Mouse (Mus musculus) ES-E14 (cell line): Measurements from ENCODE around the gene Ugt1a1. TPM values are rescaled to one million over a fixed set of nuclear protein-coding genes. Genes with fewer than 3 reads are reported as not detected.
"Not testable (repeated sequence)": the region's sequence is repeated elsewhere in the genome, so short reads cannot be mapped to it uniquely, and the experiment has no call there.

Experiments
- DNase-seq: peaks from one replicate; pipeline ENCODE4 v3.0.0-alpha.2; 2013; ENCODE audit warnings: low read depth, low spot score
- H3K27ac ChIP-seq: 2 replicates; pipeline ENCODE4 v1.5.1; 2012; ENCODE audit warnings: low read depth, mild to moderate bottlenecking, low read length, moderate library complexity, mixed read lengths; ENCODE audit not compliant: poor library complexity, insufficient read depth, severe bottlenecking
- H3K36me3 ChIP-seq: 2 replicates; pipeline ENCODE4 v1.6.1; 2012; ENCODE audit warnings: mild to moderate bottlenecking, low read length, moderate library complexity, mixed read lengths; ENCODE audit not compliant: control insufficient read depth, poor library complexity, insufficient read depth, severe bottlenecking
- H3K4me1 ChIP-seq, 2 experiments: fragments of 150-350 bp in 1 of 2; sonication (generic) in 1 of 2; 2 replicates each; pipeline ENCODE4 v1.6.1; 2012; ENCODE audit warnings: low read length in 2 of 2, mild to moderate bottlenecking in 1 of 2, mixed read lengths in 1 of 2; ENCODE audit not compliant: control insufficient read depth in 2 of 2, insufficient read depth in 2 of 2, poor library complexity in 1 of 2
- H3K4me3 ChIP-seq, 2 experiments: fragments of 150-350 bp in 1 of 2; sonication (generic) in 1 of 2; 2 replicates each; pipeline ENCODE4 v1.5.1; 2012; ENCODE audit warnings: low read length in 2 of 2, low read depth in 1 of 2, mild to moderate bottlenecking in 1 of 2, mixed read lengths in 1 of 2; ENCODE audit not compliant: insufficient read depth in 1 of 2, poor library complexity in 1 of 2, severe bottlenecking in 1 of 2
- H3K9ac ChIP-seq: 2 replicates; pipeline ENCODE4 v1.6.1; 2012; ENCODE audit warnings: low read depth, mild to moderate bottlenecking, low read length, mixed read lengths; ENCODE audit not compliant: poor library complexity, insufficient read depth, severe bottlenecking
- H3K9me3 ChIP-seq: fragments of 150-350 bp; sonication (generic); 2 replicates; pipeline ENCODE4 v1.6.1; 2012; ENCODE audit warnings: low read depth, mild to moderate bottlenecking, low read length; ENCODE audit not compliant: control insufficient read depth, insufficient read depth
- CHD2 ChIP-seq: IDR thresholded peaks from 2 replicates; pipeline ENCODE4 v1.6.1; 2014; ENCODE audit warnings: mild to moderate bottlenecking, low read depth, low read length, inconsistent platforms
- HCFC1 ChIP-seq: IDR thresholded peaks from 2 replicates; pipeline ENCODE4 v1.6.1; 2012; ENCODE audit warnings: low read length, inconsistent platforms, borderline replicate concordance; ENCODE audit not compliant: insufficient read depth
- MAFK ChIP-seq: IDR thresholded peaks from 2 replicates; pipeline ENCODE4 v1.6.1; 2014; ENCODE audit warnings: mild to moderate bottlenecking, low read depth, low read length, inconsistent platforms; ENCODE audit not compliant: insufficient read depth
- ZC3H11A ChIP-seq: IDR thresholded peaks from 2 replicates; pipeline ENCODE4 v1.6.1; 2012; ENCODE audit warnings: low read depth, mild to moderate bottlenecking, inconsistent platforms, low read length, borderline replicate concordance
- ZNF384 ChIP-seq: IDR thresholded peaks from 2 replicates; pipeline ENCODE4 v1.6.1; 2012; ENCODE audit warnings: low read depth, low read length, inconsistent platforms
- in situ Hi-C, 2 experiments: fragments of 600-800 bp; cut with MboI; formaldehyde crosslinking; loops; one replicate each; pipeline ENCODE4 v1.15.1; 2025; ENCODE audit warnings: low sequenced_read_pairs in 2 of 2, inconsistent platforms in 1 of 2; ENCODE audit not compliant: unreplicated experiment in 2 of 2
- total RNA-seq: library from RNA; depleted of rRNA; stranded (reverse); fragments of 300-350 nt; gene quantifications from 2 replicates; pipeline ENCODE4 v1.2.3, GENCODE M21; 2012

Ugt1a1 gene
- total RNA-seq, 1 experiment, result not detected

GRCm38 (mm10) chr1:88220336-88220735 is 8.6 kb downstream of the Ugt1a1 start:
- Histone ChIP-seq H3K9ac (no peak overlapping the region), H3K4me1 (no peaks in the 10 kb centered on the region), H3K27ac (no peak overlapping the region), H3K36me3 (no peaks in the 10 kb centered on the region), H3K9me3 (no peaks in the 10 kb centered on the region), H3K4me3 (no peak overlapping the region)
- no peak for DNase-seq
- in situ Hi-C loops, result no loop called here
- no peak for TF ChIP-seq MAFK
- no peak for TF ChIP-seq ZNF384
- no peak for TF ChIP-seq ZC3H11A
- TF ChIP-seq CHD2, result no peak
- TF ChIP-seq HCFC1, result no peak

DNA sequence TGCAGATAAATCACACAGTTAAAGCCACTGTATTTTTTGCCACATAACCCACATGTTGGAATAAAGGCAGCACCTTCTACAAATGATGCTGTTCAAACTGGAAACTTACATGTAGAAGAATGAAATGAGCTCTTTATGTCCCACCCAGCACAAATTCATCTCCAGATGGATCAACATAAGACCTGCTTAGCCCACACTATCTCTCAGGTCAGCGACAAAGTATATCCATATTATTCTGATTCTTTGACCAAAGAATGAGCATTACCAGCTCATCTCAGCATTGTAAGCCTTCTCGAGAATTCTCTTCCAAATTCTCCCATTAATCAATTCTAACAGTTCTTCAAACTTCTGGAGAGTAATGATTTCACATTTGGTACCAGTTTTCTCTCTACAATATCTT is 10.5 kb downstream of the Ugt1a1 start:
- Histone ChIP-seq H3K36me3 (no peaks in the 10 kb centered on the region), H3K9ac (no peak overlapping the region), H3K27ac (no peak overlapping the region), H3K9me3 (no peaks in the 10 kb centered on the region), H3K4me3 (no peak overlapping the region), H3K4me1 (no peaks in the 10 kb centered on the region)
- no peak for DNase-seq
- no peak for TF ChIP-seq MAFK
- TF ChIP-seq ZNF384, result no peak
- TF ChIP-seq ZC3H11A, result no peak
- TF ChIP-seq HCFC1, result no peak
- TF ChIP-seq CHD2, result no peak
- in situ Hi-C loops, result no loop called here

DNA sequence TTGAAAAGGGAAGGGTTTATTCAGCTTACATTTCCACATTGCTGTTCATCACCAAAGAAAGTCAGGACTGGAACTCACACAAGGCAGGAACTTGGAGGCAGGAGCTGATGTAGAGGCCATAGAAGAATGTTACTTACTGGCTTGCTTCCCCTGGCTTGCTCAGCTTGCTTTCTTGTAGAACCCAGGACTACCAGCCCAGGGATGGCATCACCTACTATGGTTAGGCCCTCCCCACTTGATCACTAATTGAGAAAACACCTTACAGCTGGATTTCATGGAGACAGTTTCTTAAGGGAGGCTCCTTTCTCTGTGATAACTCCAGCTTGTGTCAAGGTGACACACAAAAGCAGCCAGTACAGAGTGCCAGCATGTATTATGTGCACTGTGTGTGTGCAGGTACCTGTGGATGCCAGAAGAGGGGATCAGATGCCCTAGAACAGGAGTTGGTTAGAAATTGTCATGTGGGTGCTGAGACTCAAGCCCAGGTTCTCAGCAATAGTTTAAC is 11.3 kb downstream of the Ugt1a1 start:
- H3K9me3 ChIP-seq, DNase-seq, H3K27ac ChIP-seq, H3K36me3 ChIP-seq, H3K4me3 ChIP-seq, in situ Hi-C loops, H3K4me1 ChIP-seq, H3K9ac ChIP-seq: not testable (repeated sequence)

GRCm38 (mm10) chr1:88223591-88223990 is 11.8 kb downstream of the Ugt1a1 start:
- in situ Hi-C loops, result no loop called here
- H3K9ac ChIP-seq, result no peak overlapping the region
- no peak for TF ChIP-seq CHD2
- no peak for TF ChIP-seq MAFK
- TF ChIP-seq ZNF384, result no peak
- H3K36me3 ChIP-seq, result no peaks in the 10 kb centered on the region
- no peak overlapping the region for H3K27ac ChIP-seq
- DNase-seq, result no peak
- no peaks in the 10 kb centered on the region for H3K9me3 ChIP-seq
- H3K4me1 ChIP-seq, result no peaks in the 10 kb centered on the region
- no peak overlapping the region for H3K4me3 ChIP-seq

DNA sequence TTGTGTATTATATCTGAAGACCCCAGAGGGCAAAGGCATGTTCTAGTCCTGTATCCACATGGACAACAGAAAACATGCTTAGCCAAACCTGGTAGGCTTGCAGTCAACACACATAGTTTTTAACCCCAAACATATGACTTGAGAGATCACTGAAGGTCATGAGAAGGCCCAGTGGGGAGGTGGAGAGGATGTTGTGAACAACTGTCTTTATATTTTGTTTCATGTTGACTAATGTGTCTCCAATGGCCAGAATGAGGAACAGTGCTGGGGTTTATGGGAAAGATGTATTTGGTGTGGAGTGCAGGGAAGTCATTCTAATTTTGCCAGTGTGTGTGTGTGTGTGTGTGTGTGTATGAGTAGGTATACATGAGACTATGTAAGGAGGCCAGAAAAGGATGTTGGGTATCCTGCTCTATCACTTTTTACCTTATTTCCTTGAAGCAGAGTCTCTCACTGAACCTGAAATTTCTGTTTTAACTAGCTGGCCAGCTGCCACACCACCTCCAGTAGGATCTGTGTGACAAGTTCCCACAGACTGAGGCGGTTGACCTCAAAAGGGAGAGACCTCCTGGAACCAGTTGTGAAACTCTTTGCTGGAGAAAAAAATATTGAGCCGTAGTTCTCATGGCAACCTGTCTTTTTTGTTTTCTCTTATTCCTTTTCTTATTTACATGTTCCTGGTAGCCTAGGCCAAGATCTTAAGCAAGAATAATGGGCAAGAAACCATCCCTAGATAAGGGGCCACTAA is 12.4 kb downstream of the Ugt1a1 start:
- Histone ChIP-seq H3K4me1 (no peaks in the 10 kb centered on the region), H3K9me3 (no peaks in the 10 kb centered on the region), H3K9ac (no peak overlapping the region), H3K27ac (no peak overlapping the region), H3K4me3 (no peak overlapping the region), H3K36me3 (no peaks in the 10 kb centered on the region)
- TF ChIP-seq ZNF384 (no peak), CHD2 (no peak), MAFK (no peak), ZC3H11A (no peak), HCFC1 (no peak)
- DNase-seq, result no peak
- in situ Hi-C loops, result no loop called here

GRCm38 (mm10) chr1:88225301-88225700 is 13.5 kb downstream of the Ugt1a1 start:
- H3K9me3 ChIP-seq, H3K4me1 ChIP-seq, H3K9ac ChIP-seq, H3K36me3 ChIP-seq, DNase-seq, in situ Hi-C loops, H3K4me3 ChIP-seq, H3K27ac ChIP-seq: not testable (repeated sequence)
